Mouse (Mus musculus) thymus, adult 2 months (tissue): ENCODE measurements around the gene Fam25c. TPM values are rescaled to one million over a fixed set of nuclear protein-coding genes. Genes with fewer than 3 reads are reported as not detected.

Experiments
- DNase-seq: peaks from one replicate; pipeline ENCODE4 v3.0.0; 2021
- H3K27ac ChIP-seq: fragments of 200-500 bp; 2 replicates; pipeline ENCODE4 v1.5.1; 2012; ENCODE audit warnings: low read length, control low read depth; ENCODE audit not compliant: control insufficient read depth, insufficient read depth
- H3K27me3 ChIP-seq: fragments of 200-500 bp; 2 replicates; pipeline ENCODE4 v1.6.1; 2012; ENCODE audit warnings: mild to moderate bottlenecking, low read length, moderate library complexity, mixed read lengths; ENCODE audit not compliant: control insufficient read depth, insufficient read depth
- H3K36me3 ChIP-seq: fragments of 200-500 bp; 2 replicates; pipeline ENCODE4 v1.6.1; 2012; ENCODE audit warnings: mild to moderate bottlenecking, low read length, moderate library complexity; ENCODE audit not compliant: control insufficient read depth, insufficient read depth
- H3K4me1 ChIP-seq: fragments of 200-500 bp; replicated peaks from 2 replicates; pipeline ENCODE4 v1.6.1; 2012; ENCODE audit warnings: low read length; ENCODE audit not compliant: control insufficient read depth, insufficient read depth
- H3K4me3 ChIP-seq: fragments of 200-500 bp; 2 replicates; pipeline ENCODE4 v1.5.1; 2012; ENCODE audit warnings: mild to moderate bottlenecking, low read length, control low read depth, moderate library complexity; ENCODE audit not compliant: control insufficient read depth, insufficient read depth
- CTCF ChIP-seq: fragments of 200-500 bp; IDR thresholded peaks from 2 replicates; pipeline ENCODE4 v1.5.1; 2012; ENCODE audit warnings: mild to moderate bottlenecking, control low read depth, low read length, moderate library complexity, borderline replicate concordance; ENCODE audit not compliant: control insufficient read depth, poor library complexity, insufficient read depth; ENCODE audit errors: extremely low read depth
- POLR2A ChIP-seq: fragments of 200-500 bp; IDR thresholded peaks from 2 replicates; pipeline ENCODE4 v1.6.1; 2012; ENCODE audit warnings: mild to moderate bottlenecking, low read length, control low read depth, moderate library complexity; ENCODE audit not compliant: control insufficient read depth, poor library complexity, insufficient read depth; ENCODE audit errors: extremely low read depth
- WGBS: fragments of 180-500 bp; shearing (Covaris S2); methylation state at CpG from one replicate; pipeline ENCODE4 v1.1.7; 2018; 5-methylcytosine and 5-hydroxymethylcytosine counted together
- polyA plus RNA-seq: library from polyadenylated mRNA; depleted of rRNA; stranded (reverse); fragments of >200 nt; gene quantifications from 2 replicates; pipeline ENCODE4 v1.2.3, GENCODE M21; 2012

The Fam25c gene
- polyA plus RNA-seq, 1 experiment: 2.2 TPM

- 72% methylated on average over 5 of the region's 5 CpGs for WGBS
- Histone ChIP-seq H3K27me3 (no peaks in the 10 kb centered on the region), H3K4me3 (no peak overlapping the region), H3K27ac (no peak overlapping the region), H3K36me3 (no peaks in the 10 kb centered on the region), H3K4me1 (no peaks in the 10 kb centered on the region)
- no peak for DNase-seq
- TF ChIP-seq CTCF (no peak), POLR2A (no peak)
Measured at GRCm38 (mm10) chr14:34359676-34360244, 4.5 kb upstream of the Fam25c start.

- H3K27ac ChIP-seq: no peak overlapping the region
- DNase-seq: no peak
- no peaks in the 10 kb centered on the region for H3K36me3 ChIP-seq
- H3K27me3 ChIP-seq: no peaks in the 10 kb centered on the region
- no peaks in the 10 kb centered on the region for H3K4me1 ChIP-seq
- TF ChIP-seq CTCF (no peak), POLR2A (no peak)
- 90% methylated on average over 7 of the region's 7 CpGs for WGBS
- H3K4me3 ChIP-seq: no peak overlapping the region
Measured at GRCm38 (mm10) chr14:34357671-34358455, 2.6 kb upstream of the Fam25c start.

- no peak for DNase-seq
- H3K4me3 ChIP-seq: no peak overlapping the region
- no peaks in the 10 kb centered on the region for H3K36me3 ChIP-seq
- WGBS: 87% methylated on average over 4 of the region's 4 CpGs
- no peaks in the 10 kb centered on the region for H3K27me3 ChIP-seq
- H3K27ac ChIP-seq: no peak overlapping the region
- no peak for TF ChIP-seq CTCF
- TF ChIP-seq POLR2A: no peak
- H3K4me1 ChIP-seq: no peaks in the 10 kb centered on the region
Measured at GRCm38 (mm10) chr14:34354456-34354855, 777 bp downstream of the Fam25c start.

GRCm38 (mm10) chr14:34353326-34353725 is 1.9 kb downstream of the Fam25c start:
- Histone ChIP-seq H3K27ac (no peak overlapping the region), H3K36me3 (no peaks in the 10 kb centered on the region), H3K4me3 (no peak overlapping the region), H3K27me3 (no peaks in the 10 kb centered on the region), H3K4me1 (no peaks in the 10 kb centered on the region)
- WGBS: 92% methylated on average over 3 of the region's 3 CpGs
- TF ChIP-seq CTCF (no peak), POLR2A (no peak)
- no peak for DNase-seq

GRCm38 (mm10) chr14:34352523-34352922 is 2.7 kb downstream of the Fam25c start:
- H3K27ac ChIP-seq: no peak overlapping the region
- H3K4me3 ChIP-seq: no peak overlapping the region
- WGBS: 74% methylated on average over 6 of the region's 6 CpGs
- no peak for DNase-seq
- H3K4me1 ChIP-seq: no peaks in the 10 kb centered on the region
- no peaks in the 10 kb centered on the region for H3K27me3 ChIP-seq
- H3K36me3 ChIP-seq: no peaks in the 10 kb centered on the region
- TF ChIP-seq CTCF: no peak
- TF ChIP-seq POLR2A: no peak

- H3K36me3 ChIP-seq: no peaks in the 10 kb centered on the region
- H3K4me3 ChIP-seq: no peak overlapping the region
- H3K27me3 ChIP-seq: no peaks in the 10 kb centered on the region
- TF ChIP-seq CTCF: no peak
- no peak for TF ChIP-seq POLR2A
- WGBS: 90% methylated on average over 3 of the region's 3 CpGs
- DNase-seq: no peak
- H3K27ac ChIP-seq: no peak overlapping the region
- H3K4me1 ChIP-seq: no peaks in the 10 kb centered on the region
Measured at GRCm38 (mm10) chr14:34351660-34352059, 3.6 kb downstream of the Fam25c start.
